Mouse (Mus musculus): ENCODE data around the gene 2510039O18Rik. TPM values are rescaled to one million over a fixed set of nuclear protein-coding genes. Genes with fewer than 3 reads are reported as not detected.
A peak's percentile ranks its signal among the peaks of the same experiment; 100 is the strongest.

2510039O18Rik gene
- total and polyA plus RNA-seq, 3 experiments, result 48.3 to 59.9 TPM; not detected in 1

GRCm38 (mm10) chr4:147934611-147935010 is 6.1 kb upstream of the 2510039O18Rik start:
- Histone ChIP-seq H3K9ac (ENCODE audit: control insufficient read depth, low read depth, low read length, poor library complexity, severe bottlenecking) (no peak overlapping the region), H3K36me3 (ENCODE audit: control insufficient read depth in 1 of 2, insufficient read depth in 2 of 2, low read length in 2 of 2) (peaks cover 0 to 5% of the 10 kb centered on the region in 2 experiments; a peak in 2 of 4 replicates), H3K27me3 (ENCODE audit: control insufficient read depth in 1 of 2, insufficient read depth in 2 of 2, low read length in 2 of 2) (no peaks in the 10 kb centered on the region), H3K27ac (ENCODE audit: control insufficient read depth, low read depth, low read length) (no peak overlapping the region), H3K4me3 (ENCODE audit: control insufficient read depth in 1 of 2, insufficient read depth in 1 of 2, low read depth in 2 of 2, low read length in 2 of 2) (no peak overlapping the region), H3K9me3 (replicated peaks; ENCODE audit: insufficient read depth, low read length) (no peaks in the 10 kb centered on the region), H3K4me1 (ENCODE audit: control insufficient read depth in 1 of 2, insufficient read depth in 2 of 2, low read length in 2 of 2) (peaks cover 5 to 14% of the 10 kb centered on the region in 2 experiments), H3K79me2 (ENCODE audit: control insufficient read depth, insufficient read depth, low read length, poor library complexity) (peaks cover 1% of the 10 kb centered on the region; the same call in 1 of the 2 replicates)
- TF ChIP-seq RCOR1 (IDR thresholded peaks at IDR 0.05; ENCODE audit: low read depth, low read length) (no peak), ZC3H11A (IDR thresholded peaks at IDR 0.05; ENCODE audit: low read depth, low read length) (no peak), ELF1 (IDR thresholded peaks at IDR 0.05; ENCODE audit: low read depth, low read length) (no peak), E2F4 (IDR thresholded peaks at IDR 0.05; ENCODE audit: borderline replicate concordance, low read depth, low read length) (no peak), ZMIZ1 (IDR thresholded peaks at IDR 0.05; ENCODE audit: low read depth, low read length) (no peak), MYB (IDR thresholded peaks at IDR 0.05; ENCODE audit: low read depth, low read length) (no peak)
- DNase-seq (ENCODE audit: low read depth, low spot score), result no peak

DNA sequence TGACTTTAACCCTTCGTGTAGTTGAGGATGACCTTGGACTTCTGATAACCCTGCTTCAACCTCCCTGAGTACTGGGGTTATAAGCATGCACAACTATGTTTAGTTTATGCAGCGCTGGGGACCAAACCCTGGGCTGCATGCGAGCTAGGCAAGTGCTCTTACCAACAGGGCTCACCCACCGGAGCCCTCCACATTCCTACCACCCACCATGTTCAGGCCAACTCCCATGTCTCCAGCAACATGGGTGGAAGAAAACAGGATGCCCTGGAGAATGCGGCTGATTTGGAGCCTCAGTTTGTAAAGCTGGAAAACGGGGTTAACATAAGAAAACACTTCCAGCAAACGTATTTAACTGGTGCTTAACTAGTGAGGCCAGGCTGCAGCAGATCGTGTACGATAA is 4.8 kb upstream of the 2510039O18Rik start:
- H3K9me3 ChIP-seq (replicated peaks; ENCODE audit: insufficient read depth, low read length), result no peaks in the 10 kb centered on the region
- H3K4me1 ChIP-seq (ENCODE audit: control insufficient read depth in 1 of 2, insufficient read depth in 2 of 2, low read length in 2 of 2), result peaks cover 7 to 22% of the 10 kb centered on the region in 2 experiments
- peak; percentile 33 for DNase-seq (ENCODE audit: low read depth, low spot score)
- peak overlapping the region; percentile 79 for H3K9ac ChIP-seq (ENCODE audit: control insufficient read depth, low read depth, low read length, poor library complexity, severe bottlenecking)
- no peak for TF ChIP-seq NELFE (IDR thresholded peaks at IDR 0.05; ENCODE audit: low read depth, low read length)
- no peak for TF ChIP-seq CTCF (IDR thresholded peaks at IDR 0.05 in 2 of 3, conservative IDR thresholded peaks at IDR 0.05 in 1 of 3; ENCODE audit: control insufficient read depth in 1 of 3, insufficient read depth in 1 of 3, low read depth in 2 of 3, low read length in 3 of 3, poor library complexity in 1 of 3, severe bottlenecking in 1 of 3)
- TF ChIP-seq TBP (IDR thresholded peaks at IDR 0.05; ENCODE audit: low read depth, low read length), result no peak
- no peak for TF ChIP-seq EP300 (IDR thresholded peaks at IDR 0.05; ENCODE audit: low read depth in 1 of 2, low read length in 2 of 2)
- TF ChIP-seq TAL1 (IDR thresholded peaks at IDR 0.05; ENCODE audit: low read length), result no peak
- no peak for TF ChIP-seq GATA1 (IDR thresholded peaks at IDR 0.05; ENCODE audit: low read depth, low read length)
- TF ChIP-seq E2F4 (IDR thresholded peaks at IDR 0.05; ENCODE audit: borderline replicate concordance, low read depth, low read length), result no peak
- no peak for TF ChIP-seq CHD1 (IDR thresholded peaks at IDR 0.05; ENCODE audit: low read depth, low read length)
- TF ChIP-seq SIN3A (IDR thresholded peaks at IDR 0.05; ENCODE audit: low read length), result no peak
- no peak for TF ChIP-seq GABPA (IDR thresholded peaks at IDR 0.05; ENCODE audit: low read depth, low read length)
- TF ChIP-seq RAD21 (IDR thresholded peaks at IDR 0.05; ENCODE audit: low read depth, low read length), result no peak
- no peak for TF ChIP-seq CHD2 (IDR thresholded peaks at IDR 0.05; ENCODE audit: low read length)
- peaks cover 0 to 7% of the 10 kb centered on the region in 2 experiments; a peak in 2 of 4 replicates for H3K36me3 ChIP-seq (ENCODE audit: control insufficient read depth in 1 of 2, insufficient read depth in 2 of 2, low read length in 2 of 2)
- peaks cover 3% of the 10 kb centered on the region for H3K79me2 ChIP-seq (ENCODE audit: control insufficient read depth, insufficient read depth, low read length, poor library complexity)
- peak overlapping the region; percentile 73 to 82 for H3K4me3 ChIP-seq (ENCODE audit: control insufficient read depth in 1 of 2, insufficient read depth in 1 of 2, low read depth in 2 of 2, low read length in 2 of 2)
- H3K27me3 ChIP-seq (ENCODE audit: control insufficient read depth in 1 of 2, insufficient read depth in 2 of 2, low read length in 2 of 2), result no peaks in the 10 kb centered on the region
- H3K27ac ChIP-seq (ENCODE audit: control insufficient read depth, low read depth, low read length), result no peak overlapping the region
